Mouse (Mus musculus): Measurements from ENCODE around the gene Anapc1.

DNA sequence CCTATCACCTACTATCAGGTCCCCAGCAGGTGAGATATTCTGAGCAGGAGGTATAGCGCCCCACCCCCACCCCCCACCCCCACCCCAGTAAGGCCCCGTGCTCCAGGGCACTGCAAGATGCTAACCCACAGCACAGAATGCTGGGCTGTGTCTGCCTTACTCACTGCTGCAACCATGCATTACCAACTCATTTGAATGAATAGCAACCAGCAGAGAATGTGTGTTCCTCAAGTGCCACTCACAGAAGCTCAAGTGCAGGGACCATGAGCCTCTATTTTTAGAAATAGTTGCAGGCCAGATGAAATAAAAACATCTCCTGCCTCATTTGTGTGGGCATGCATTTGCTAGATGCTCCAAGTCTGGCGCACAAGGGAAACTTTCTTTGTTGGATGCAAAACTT is 40.4 kb upstream of the Anapc1 start:
- TF ChIP-seq POLR2A (IDR thresholded peaks at IDR 0.05; ENCODE audit: insufficient read depth, low read length) (no peak), EP300 (IDR thresholded peaks at IDR 0.05; ENCODE audit: insufficient read depth, low read depth, low read length) (no peak), CTCF (IDR thresholded peaks at IDR 0.05; ENCODE audit: low read depth, low read length) (no peak)

Data from ES-Bruce4 (cell line).